Mouse (Mus musculus) cerebellum, adult 11-12 months (tissue): Measurements from ENCODE around the gene Atp6v0a1.

Source experiments
- DNase-seq: peaks from one replicate; pipeline ENCODE4 v3.0.0; 2022

The Atp6v0a1 gene

DNA sequence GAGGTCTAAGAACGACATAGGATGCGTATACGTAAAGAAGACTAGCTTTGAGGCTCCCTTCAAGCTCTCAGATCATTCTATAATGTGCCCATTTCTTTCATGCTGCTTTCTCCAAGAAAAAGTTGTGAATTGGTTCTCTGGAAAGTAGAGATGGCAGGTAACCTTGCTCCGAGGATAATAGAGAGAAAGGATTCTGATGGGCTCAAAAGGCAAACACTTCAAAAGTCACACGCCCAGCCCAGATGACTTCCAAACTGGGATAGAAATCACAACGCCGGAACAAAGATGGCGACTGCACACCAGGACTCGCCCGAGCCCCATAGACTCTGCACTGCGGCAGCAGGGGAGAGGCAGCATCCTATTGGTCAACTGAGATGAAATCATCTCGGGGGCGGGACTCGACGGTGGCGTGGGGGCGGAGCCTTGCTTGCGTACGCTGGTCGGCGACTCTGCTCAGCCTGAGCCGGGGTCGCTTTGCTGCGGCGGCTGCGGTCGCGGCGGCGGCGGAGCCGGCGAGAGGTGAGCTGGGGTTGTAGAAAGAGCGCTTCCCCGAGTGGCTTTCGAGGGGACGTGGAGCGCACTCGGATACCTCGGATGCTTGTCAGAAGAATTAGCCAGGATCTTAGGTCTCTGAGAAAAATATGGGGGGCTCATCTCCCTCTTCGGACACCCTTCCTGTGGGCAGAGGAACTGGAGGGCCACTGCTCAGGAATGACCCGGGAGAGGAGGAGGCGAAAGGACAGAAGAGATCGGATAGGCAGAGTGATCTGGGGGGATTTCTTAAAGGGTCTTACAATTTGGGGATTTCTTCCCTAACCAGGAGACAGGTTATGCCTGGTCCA is at the start of gene Atp6v0a1:
Atp6v0a1 (plus strand) TSS at position 407 of the 842 bp plus-strand sequence.
- DNase-seq, result peak; percentile 97

DNA sequence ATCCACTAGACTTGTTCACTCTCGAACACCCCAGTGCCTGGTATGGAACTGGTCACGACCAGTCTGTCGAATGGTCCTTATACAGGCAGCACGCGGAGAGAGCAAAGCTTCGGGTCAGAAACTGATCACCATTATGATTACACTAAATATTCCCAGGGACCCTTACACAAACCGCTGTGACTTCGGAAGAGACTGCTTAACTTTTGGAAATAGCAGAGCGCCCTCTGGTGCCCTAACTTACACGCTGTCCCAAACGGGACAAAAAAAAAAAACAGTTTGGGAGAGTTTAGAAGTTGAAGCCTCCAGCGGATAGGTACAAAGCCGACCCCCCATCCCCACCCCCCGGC is 49.8 kb upstream of the Atp6v0a1 start:
- no peak for DNase-seq

DNA sequence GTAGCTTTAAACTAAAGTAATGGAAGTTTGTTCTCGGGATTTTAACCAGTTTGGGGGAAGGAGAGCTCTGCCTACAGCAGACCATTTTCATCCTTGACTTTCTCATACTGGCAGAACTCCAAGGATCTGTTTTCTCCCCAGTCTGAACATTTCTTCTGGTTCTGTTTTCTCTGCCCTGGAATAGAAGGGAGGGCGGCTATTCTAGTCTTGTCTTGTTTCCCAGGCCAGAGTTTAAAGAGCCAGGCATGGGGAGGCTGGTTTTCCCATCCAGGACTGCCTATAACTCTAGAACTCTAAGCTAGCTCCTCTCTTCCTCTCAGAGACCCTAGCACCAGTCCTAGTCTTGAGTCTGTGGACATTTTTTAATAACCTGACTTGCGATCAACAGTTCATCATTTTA is 49.4 kb upstream of the Atp6v0a1 start:
- DNase-seq, result no peak

DNA sequence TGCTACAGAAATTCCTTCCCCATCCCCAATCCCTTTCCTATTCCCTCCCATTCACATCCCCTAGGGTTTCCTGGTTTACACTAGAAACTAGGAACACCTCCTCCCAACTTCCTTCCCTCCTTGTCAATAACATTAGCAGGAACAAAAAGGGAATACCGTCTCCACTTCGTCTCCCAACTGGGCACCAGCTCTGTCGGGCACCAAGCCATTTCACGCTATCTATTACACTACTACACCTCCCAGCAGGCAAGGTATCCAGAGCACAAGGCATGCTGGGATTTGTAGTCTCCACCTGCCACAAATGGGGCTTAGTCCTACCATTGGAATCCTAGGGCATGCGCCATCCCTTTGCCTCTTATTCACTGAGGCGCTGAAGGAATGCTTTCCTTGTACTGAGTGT is 48.7 kb upstream of the Atp6v0a1 start:
- peak; percentile 59 for DNase-seq

DNA sequence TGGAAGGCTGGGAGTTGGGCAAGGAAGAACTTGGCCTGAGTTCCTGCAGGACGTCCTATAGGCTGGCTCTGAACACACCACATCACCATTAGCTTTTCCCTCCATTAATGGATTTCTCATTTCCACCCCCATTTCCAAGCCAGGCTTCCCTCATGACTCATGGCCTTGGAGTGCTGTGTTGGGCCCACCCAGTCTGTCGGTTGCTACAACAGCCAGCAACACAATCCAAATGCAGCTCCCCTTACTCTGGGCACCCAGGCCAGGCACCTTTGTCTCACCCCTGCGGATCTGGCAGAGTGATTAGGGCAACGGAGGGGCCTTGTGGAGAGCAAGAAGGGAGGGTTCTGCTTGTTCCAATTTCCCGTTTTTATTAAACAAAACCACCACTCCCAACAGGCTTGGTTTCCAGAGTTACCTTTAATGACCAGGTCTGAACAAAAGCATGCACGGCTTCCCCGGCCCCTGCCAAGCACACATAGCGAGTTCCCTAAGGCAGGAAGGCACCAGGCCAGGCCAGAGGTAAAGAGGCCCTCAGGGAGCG is 46.8 kb upstream of the Atp6v0a1 start:
- DNase-seq, result no peak

DNA sequence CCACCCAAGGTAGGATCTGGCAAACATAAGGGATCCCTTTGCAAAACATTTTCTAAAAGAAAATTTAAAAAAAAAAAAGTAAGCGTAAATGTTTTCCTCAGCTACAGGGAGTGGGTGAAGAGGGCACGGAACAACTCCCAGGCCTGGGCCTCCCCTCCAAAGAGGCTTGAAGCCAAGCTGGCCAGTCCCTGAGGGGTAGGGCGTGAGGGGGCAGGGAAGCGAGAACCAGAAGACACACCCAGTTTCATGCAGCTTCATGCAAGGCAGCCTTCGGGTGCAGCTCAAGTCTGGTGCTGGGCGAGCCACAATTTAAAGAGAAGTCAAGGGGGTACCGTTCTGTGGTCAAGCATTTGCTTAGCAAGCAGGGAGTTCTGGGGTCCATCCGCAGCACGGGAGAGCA is 45.6 kb upstream of the Atp6v0a1 start:
- no peak for DNase-seq

DNA sequence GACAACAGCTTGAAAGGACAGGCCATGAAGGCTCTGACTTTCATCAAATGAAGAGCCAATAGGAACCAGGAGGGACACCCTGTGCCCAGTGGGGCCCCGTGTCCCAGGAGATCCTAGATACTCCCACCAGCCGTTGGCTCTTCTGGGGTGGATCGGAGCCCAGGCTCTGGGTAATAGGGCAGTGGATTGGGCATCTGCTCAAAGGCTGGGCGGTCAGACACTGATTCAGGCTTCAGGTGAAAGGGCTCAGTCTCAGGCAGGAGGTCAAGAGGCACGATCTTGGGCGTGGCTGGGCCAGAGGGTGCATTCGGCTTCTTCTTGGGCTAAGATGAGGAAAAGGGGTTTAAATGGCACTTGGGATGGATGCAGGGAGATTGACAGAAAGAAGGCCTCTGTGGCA is 45.1 kb upstream of the Atp6v0a1 start:
- DNase-seq, result no peak

DNA sequence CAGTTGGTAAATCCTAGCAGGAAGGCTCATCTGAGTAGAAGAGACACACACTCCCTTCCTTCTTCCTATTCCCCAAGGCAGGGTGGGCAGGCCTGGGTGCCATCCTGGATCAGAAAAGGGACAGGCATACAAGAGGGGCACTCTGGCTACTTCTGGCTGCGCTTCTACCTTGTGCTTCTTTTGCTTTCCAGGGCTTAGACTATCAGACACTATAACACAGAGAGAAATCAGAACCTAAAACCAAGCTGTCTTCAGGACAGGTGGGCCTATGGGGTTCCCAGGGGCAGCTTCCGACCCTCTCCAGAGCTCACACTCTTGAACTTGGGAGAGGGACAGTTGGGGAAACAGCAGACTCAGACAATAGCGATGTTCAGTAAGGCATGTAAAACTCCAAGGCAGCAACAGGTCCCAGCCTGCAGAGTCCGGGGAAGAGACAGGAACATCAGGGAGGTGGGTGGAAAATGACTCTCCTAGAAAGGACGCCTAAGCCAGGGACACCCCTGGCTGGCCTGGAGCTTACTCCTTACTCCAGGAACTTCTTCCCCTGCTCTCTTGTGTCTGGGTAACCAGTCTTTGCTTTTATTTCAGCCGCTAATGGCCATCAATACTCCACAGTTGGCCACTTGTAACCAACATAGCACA is 44.2 kb upstream of the Atp6v0a1 start:
- no peak for DNase-seq

DNA sequence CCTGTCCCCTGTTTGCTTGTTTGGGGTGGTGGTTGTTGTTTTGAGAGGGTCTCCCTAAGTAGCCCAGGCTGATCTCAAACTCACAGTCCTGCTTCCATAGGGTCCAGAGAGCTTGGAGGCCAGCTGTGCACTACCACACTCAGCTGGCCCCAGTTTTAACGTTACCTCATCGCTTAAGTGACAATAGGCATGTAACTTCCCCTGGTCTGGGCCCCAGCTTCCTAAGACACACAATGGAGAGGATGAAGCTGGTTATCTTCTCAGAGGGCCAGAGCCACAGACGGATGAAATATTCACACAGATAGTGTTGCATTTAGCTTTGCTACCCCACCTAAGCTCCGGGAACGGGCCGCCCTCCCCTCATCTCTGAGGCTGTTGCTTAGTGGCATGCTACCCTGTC is 43.5 kb upstream of the Atp6v0a1 start:
- DNase-seq, result no peak

DNA sequence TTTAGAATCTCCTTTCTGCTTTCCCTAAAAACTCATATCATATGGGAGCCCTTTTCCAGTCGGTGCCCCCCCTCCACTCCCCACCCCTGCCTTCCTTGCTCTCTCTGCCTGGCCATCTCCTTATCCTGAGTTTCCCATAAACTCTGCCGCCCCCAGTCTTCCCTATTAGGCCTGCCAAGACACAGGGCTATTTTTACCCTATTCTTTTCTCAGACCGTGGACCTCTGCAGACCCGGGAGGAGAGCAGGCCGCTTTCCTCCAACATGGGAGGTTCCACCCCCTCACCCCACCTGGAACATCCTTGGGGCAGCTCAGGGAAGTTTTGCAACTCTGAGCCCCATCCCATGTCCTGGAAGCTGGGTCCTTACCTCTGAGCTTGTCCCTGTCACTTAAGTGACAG is 41.9 kb upstream of the Atp6v0a1 start:
- no peak for DNase-seq

DNA sequence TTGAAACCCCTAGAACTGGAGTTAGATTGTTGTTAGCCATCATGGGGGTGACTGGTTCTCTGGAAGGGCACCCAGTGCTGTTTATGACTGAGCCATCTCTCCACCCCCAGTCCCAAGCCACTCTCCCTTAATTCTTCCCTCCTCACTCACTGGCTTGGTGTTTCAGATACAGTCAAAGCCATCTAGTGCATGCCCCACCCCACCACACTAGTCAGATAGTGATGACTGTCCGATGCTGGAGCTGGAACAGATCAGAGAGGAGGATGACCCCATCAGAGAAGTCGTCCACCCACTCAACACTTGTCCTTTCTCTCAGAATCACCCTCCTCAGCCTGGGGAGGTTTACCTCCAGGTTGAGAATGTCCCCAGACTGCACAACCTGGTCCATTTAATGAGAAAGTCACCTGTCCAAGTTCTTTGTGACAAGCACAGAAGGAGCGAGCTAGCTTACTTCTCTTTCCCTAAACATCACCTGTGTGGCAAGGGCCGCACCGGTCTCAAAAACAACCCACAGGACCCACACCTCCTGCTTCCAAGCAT is 41.3 kb upstream of the Atp6v0a1 start:
- DNase-seq, result no peak

DNA sequence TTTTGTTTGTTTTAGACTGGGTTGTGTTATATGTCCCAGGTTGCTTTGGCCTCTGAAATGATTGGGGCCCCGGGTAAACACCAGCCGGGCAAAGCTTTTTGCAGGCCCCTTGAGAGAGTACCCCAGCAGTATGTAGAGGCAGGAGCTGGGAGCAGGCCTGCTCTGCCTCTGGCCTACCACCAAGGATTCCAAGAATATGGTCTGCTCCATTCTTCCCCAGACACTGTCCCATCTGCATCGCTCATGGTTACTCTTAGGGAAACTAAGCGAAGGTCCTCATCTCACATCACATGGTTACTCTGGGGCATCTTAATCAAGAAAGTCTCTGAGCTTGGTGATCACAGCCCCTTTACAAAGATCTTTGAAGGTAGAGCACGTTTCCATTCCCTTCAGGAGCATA is 40.8 kb upstream of the Atp6v0a1 start:
- DNase-seq, result no peak

DNA sequence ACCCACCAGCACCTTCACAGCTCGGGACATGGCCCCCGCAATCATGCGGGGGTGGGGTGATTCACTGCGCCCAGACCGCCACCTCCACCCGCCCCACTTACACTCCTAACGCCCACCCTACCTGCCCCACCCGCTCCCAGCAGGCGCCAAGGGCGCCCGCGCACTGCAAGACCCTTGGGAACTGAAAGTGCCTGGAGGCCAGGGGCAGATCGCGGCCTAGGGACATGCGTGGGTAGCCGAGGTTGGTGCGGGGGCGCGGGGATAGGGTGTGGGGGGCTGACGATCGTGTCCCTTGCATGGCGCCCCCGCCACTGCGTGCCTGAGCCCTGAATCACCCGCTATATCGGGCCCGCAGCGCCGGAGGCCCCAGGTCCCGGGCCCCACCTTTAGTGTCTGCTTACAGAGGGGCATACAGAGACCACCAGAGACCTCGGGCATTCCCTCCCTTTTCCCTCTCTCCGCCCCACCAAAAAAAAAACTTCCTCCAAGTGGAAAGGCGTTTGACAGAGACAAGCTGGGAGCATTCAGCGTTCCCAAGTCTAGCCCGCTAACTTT is 40.0 kb upstream of the Atp6v0a1 start:
- DNase-seq, result no peak

DNA sequence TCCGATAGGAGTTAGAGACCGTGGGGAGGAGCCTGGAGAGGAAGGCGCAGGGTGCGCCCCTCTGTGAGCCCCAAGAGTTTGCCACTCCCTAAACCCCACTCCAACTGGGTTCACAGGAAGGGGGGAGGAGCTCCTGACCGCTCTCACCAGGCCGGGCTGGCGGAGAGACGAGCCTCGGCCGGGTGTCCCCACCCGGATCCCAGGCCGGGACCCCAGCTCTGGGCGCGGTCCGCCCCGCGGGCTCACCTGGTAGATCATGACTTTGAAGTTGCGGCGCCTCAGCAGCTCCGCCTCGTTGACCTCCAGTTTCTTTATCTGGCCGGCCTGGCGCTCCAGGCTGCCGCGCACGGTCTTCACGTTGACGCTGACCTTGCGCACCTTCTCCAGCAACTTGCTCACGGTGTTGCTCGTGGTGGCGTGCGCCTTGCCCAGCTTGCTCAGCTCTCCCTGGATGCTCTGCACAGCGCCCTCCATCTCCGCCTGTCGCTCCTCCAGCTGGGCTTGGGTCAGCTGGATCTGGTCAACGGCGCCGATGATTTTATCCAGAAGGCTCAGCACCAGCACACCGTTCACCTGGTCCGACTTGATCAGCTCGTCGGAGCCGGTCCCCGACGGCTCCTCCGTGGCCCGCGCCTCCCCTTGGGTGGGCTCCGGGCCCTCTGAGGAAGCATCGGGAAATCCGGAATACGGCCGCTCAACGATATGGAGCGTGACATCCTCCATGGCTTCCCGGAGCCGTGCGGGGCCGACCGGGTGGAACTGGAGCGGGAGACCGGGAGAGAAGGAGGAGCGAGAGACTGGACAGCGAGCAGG is 39.3 kb upstream of the Atp6v0a1 start:
- no peak for DNase-seq

DNA sequence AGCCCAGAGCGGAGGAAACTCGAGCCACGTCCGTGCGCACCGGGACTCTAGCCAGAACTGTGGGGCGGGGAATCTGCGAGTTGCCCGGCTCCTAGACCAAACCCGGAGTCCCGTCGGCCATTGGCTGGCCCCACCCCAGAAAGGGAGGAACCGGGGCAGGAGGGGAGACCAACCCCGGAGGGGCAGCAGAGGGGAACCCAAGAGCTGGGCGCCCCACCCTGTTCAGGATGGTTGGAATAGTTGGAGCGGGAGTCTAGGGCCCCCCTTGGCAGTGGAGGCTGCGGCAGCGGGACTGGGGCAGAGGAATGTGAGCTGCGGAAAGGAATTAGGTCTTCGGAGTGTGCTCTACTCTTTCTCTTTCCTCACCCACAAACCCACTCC is 38.7 kb upstream of the Atp6v0a1 start, which contains the start of gene Cavin1:
Cavin1 (minus strand) TSS at position 331 of the 381 bp plus-strand sequence.
- peak; percentile 61 for DNase-seq

DNA sequence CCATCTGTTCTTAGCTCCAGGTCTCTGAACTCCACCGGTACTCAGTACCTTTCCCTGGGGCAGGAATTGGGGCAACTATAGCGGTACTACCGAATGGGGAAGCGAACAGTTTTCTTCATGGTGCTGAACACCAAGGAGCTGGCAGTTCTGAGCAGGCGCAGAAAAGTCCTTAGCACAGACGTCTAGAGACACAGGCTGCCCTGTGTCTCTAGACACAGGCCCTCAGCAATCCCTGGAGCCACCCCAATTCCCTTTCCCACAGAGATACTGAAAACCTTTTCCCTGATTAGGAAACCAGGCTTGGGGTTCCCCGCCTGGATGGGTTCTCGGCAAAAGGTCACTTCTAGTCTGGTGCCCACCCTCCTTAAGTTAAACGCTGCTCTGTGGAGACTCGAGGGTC is 37.8 kb upstream of the Atp6v0a1 start:
- no peak for DNase-seq

DNA sequence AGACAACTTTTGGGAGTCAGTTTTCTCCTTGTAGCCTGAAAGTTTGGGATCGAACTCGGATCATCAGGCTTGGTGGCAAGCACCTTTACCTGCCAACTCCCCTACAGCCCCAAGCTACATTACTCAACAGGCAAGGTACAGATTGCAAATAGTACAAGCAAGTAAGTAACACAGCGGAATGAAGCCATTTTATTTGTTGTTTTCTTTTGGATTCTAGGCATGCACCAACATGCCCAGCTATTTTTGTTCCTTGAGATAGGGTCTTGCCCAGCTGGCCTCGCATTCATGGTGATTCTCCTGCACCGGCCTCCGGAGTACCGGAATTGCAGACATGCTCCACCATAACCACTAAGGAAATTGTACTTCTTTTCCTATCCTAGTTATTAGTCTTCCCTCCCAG is 36.0 kb upstream of the Atp6v0a1 start:
- no peak for DNase-seq

DNA sequence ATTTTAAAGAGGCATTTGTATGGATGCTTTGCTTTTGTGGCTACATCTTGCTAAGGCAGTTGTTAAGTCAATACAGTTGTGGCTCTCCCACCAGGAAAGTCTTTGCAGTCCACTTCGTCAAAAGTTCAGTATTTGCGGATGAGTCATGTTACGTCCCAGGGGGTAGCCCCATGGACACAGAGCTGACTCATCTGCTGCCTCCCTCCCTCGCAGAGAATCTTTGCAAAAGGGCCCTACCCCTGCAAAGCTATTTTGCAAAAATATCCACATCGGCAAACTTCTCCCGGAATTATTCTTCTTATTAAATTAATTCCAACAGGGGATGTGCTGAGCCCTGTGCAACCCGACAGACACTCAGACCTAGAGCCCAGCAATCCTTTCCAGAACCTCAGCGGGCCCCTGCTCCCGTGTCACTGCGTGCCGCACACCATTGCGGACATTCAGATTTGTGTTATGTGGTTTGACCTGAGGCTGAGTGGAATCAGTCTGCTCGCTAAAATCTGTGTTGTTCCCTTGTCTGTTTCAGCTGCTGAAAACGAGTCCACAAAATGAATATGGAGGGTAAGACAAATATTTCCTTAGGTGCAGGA is 34.8 kb upstream of the Atp6v0a1 start:
- DNase-seq, result no peak

DNA sequence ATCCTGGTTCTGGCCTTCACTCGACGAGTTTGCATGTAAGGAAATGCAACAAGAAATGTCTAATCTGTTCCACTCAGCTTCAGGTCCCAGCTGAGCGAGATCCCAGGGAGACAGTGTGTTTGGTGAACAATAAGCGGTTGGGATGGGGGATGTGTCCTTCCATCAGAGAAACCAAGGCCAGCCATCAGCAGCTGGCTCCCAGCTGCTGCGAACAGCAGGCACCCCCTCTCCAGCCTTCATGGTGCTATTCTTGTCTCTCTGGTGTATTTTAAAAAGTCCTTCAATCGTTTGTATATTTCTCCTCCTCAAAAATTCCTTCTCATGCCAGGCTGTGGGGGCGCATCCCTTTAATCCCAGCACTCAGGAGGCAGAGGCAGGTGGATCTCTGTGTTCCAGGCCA is 34.0 kb upstream of the Atp6v0a1 start:
- no peak for DNase-seq

DNA sequence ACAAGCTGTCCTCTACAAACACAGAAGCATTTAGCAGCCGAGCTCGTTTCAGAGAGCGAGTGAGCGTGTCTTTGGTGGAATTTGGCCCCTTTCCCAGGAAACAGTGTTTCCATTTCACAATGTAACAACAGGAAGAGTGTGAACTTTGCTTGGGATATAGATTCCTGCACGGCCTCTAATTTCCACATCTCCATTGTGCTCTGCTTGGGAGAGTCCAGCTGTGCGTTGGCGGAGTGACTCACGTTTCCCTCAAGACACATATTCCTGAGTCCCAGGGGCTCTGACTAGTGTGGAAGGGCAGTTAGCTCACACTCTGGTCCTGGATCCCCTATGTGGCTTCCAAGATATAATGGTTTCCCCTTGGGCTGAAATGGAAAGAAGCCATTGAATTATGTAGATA is 29.4 kb upstream of the Atp6v0a1 start:
- DNase-seq, result no peak

DNA sequence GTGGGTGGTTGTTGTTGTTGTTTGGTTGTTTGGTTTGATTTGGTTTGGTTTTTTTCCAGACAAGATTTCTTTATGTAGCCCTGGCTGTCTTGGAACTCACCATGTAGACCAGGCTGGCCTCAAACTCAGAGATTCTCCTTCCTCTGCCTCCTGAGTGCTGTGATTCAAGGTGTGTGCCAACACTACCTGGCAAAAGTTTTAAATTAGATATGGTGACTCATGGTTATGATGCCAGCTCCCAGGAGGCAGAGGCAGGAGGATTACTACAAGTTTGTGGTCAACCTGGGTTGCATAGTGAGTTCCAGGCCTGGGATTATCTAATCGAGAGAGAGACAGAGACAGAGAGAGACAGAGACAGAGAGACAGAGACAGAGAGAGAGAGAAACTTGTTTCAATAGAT is 28.8 kb upstream of the Atp6v0a1 start:
- DNase-seq, result no peak

DNA sequence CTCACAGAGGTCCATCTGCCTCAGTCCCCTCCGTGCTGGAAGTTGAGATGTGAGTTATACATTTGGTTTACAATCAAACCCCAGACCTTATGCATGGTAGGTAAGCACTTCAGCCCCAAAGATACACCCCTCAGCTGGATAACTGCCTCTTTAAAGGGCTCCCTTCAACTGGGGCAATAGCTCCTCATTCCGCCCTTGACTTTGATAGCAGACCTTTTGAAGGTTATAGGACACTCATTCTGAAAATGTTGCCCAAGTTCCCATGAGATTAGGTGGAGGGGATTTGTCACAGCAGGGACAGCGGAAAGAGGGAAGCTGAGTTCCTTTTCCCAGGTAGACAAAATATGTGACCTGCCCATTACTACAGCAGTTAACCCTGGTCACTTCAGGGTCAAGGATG is 28.0 kb upstream of the Atp6v0a1 start:
- no peak for DNase-seq

DNA sequence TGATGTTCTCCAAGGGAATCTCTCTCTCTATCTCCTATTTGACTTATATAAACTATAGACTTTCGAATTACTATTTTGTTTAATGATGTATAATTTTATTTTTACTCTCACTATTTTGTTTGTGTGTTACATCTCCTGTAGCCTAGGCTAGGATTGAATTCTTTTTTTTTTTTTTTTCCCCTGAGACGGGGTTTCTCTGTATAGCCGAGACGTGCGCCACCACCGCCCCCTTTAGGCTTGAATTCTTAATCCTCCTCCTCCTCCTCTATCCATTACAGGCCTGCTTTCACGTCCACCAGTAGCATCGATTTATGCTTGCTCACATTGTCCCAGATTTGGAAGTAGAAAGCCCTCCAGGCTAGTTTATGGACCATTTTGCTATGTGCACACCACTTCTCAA is 27.2 kb upstream of the Atp6v0a1 start:
- no peak for DNase-seq
